Mouse (Mus musculus): ENCODE measurements around the gene Def8.

The Def8 gene

DNA sequence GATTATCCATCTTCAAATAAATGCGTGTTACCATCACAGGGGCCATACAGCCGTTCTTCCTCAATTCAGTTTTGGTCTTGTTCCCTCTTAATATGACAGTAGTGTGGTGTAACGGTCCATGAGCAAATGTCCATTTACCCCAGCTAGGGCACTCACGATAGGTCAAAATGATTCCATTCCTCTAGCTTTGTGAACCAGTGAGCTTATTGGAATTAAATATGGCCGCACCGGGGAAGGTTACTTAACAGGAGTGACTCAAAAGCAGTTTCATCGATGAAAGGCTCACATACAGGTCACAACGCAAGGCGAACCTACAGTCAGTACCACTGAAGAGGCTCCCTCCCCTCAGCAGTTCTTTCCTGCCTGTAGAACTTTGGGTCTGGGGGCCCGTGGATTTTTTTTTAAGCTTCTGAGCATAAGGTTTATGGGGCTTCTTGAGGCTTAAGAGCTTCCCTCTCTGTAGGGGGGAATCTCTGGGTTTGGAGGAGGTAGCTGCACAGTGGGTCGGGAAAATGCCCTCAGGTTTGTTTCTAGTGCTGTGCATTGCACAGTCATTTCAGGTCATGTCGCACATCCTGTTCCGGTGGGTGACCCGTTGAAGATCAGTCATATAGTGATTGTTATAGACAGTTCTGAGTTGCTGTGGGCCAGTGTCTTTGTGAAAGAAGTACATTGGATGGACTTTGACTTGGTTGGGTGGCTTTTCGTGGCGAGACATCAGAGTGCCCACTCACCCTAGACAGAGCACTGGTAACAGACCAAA is 55.3 kb downstream of the Def8 start:
- no peak for DNase-seq (ENCODE audit: low spot score in 2 of 2)

DNA sequence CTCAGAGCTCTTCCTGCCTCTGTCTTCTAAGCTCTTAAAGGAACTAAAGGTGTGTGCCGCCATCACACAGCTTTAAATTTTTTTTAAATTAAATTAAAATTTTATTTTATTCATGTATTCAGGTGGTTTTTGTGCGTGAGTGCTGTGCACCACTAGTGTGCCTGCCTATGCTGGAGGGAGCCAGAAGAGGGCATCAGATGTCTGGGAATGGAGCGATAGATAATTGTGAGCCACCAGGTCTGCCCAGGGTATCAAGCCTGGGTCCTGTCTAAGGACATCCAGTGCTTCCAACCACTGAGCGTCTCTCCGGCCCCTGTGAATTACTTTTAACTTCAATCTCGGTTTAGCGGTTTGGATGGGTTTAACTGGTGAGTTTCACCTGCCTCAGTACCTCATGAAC is 59.3 kb downstream of the Def8 start:
- DNase-seq (ENCODE audit: low spot score in 2 of 2), result no peak

DNA sequence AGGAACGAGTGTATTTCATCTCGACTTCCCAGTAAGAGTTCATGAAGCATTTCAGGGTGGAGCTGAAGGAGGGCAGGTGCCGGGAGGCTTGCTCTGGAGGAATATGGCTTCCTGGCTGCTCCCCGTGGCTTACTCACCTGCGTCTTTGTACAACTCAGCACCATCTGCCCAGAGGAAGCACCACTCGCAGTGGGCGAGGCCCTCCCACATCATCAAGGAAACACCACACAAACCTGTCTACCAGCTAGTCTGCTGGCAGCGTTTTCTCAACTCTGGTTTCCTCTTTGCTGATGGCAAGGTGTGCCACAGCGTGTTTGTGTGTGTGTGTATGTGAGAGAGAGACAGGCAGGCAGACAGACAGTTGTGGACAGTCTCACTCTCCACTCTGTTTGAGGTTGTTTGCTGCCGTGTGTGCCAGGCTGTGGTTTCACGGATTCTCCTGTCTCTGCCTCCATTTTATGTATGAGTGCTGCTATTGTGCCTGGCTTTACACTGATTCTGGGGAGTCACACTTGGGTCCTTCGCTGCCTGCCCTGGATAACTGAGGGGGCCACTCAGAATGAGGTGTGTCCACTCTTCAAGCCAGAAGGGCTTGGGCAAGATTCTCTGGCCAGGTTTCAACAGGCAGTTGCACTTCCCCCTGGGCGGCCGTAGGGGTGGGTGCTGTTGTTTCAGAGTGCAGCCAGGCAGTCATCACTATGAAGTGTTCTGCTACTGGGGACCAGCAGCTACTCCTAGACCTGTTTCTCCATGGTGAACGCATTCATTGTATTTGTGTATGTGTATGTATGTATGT is 68.2 kb downstream of the Def8 start:
- no peak for DNase-seq (ENCODE audit: low spot score in 2 of 2)

DNA sequence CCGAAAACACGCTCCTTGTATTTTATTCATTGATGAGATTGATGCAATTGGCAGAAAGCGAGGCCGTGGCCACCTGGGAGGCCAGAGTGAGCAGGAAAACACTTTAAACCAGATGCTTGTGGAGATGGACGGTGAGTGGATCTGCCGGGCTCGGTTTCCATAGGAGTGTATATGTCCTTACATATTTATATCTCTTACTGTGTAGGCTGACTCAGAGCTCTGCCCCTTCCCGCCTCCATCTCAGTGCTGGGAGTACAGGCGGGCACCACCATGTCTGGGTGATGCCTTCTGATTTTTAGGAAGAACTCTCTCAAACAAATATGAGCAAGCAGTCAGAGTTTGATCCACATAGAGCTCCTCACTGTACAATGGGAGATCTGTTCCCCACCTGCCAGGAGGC is 69.6 kb downstream of the Def8 start:
- DNase-seq (ENCODE audit: low spot score in 2 of 2), result no peak

DNA sequence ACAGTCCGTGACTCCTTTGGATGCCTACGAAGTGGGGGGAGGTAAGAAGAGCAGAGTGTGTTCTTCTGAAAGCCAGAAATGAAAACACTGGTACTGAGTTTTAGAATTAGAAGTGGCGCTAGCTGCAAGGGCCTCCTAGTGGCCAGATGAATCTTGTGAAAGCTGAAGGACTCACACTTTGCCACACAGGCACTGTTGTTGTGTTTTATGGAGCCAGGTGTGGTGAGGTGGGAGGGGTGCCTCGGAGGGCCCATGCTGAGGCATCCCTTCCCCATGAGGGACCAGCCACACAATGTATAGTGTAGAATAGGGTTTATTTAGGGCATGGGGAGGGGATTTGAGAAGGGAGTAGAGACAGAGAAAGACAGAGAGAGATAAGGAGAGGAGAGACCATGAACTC is 74.4 kb downstream of the Def8 start:
- DNase-seq (ENCODE audit: low spot score in 2 of 2), result no peak

DNA sequence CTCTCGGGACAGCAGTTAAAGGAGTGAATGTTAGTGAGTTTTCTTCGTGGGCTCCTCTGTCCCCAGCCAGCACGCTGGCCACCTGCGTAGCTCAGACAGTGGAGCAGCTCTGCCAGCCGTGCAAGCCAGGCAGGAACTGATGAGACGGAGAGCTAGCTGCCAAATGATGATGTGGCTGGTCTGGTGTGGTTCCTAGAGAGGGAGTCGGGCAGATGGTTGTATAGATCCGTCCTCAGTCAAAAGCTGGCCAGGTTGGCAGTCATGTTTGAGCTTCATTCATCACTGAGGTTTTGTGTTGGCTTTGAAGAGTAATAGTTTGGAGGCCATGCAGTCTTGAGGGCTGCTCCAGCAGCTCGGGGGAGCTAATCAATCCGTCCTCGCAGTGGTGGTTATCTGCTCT is 75.6 kb downstream of the Def8 start:
- DNase-seq (ENCODE audit: low spot score in 2 of 2), result no peak

DNA sequence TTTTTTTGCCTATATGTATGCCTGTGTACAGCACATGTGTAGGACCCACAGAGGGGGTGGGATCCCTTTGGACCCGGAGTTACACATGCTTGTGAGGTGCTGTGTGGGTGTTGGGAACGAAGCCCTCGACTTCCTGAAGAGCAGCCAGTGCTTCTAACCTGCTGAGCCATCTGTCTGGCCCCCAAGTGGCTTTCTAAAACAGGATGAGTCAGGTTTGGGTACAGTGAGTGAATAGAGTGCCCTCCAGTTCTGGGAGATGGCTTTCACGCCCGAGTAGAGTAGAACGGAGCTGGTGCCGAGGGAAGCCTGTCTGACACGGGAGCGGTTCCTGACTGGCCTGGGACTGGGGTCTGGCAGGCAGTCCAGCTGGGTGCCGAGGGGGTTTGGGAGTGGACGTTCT is 76.2 kb downstream of the Def8 start:
- DNase-seq (ENCODE audit: low spot score in 2 of 2), result no peak

DNA sequence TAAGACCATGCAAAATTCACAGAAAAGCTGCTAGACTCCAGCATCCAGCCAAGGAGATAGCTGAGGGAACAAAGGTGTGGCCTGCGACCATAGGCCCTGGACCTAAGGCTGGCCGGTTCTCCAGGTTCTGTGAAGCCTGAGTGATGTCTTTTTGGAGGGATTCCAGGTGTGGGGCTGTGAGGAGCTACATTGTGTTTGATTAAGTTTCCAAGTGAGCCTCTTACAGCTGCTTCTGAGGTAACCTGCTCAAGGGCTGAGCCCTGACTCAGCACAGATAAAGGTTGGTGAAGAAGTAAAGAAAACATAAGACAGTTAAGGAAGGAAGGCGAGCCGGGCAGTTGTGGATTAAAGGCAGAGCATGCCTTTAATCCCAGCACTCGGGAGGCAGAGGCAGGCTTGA is 78.9 kb downstream of the Def8 start:
- DNase-seq (ENCODE audit: low spot score in 2 of 2), result no peak

DNA sequence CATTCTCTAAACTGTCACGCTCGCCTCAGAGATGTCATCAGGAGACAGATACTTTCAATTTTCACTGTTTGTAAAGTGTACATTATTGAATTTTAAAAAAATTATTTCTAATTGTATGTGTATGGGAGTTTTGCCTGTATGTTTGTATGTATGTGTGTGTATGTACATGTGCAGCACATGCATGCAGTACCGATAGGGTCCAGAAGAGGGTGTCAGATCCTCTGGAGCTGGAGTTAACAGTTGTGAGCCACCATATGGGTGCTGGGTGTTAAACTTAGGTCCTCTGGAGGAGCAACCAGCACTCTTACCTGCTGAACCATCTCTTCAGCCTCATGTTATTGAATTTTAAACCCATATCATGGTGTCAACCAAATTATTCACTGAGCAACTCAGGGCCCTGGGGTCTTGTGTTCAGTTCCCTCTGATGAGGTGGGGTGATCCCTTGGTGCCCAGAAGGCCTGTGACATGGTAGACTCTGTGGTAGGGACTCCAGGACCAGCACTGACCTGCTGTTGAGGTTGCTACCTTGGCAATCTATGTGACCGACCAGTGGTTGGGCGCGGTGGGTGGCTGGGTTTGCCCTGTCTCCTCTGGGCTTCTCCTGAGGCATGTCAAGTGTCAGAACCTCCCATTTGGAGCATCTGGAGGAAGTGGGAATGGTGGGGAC is 80.6 kb downstream of the Def8 start:
- no peak for DNase-seq (ENCODE audit: low spot score in 2 of 2)

DNA sequence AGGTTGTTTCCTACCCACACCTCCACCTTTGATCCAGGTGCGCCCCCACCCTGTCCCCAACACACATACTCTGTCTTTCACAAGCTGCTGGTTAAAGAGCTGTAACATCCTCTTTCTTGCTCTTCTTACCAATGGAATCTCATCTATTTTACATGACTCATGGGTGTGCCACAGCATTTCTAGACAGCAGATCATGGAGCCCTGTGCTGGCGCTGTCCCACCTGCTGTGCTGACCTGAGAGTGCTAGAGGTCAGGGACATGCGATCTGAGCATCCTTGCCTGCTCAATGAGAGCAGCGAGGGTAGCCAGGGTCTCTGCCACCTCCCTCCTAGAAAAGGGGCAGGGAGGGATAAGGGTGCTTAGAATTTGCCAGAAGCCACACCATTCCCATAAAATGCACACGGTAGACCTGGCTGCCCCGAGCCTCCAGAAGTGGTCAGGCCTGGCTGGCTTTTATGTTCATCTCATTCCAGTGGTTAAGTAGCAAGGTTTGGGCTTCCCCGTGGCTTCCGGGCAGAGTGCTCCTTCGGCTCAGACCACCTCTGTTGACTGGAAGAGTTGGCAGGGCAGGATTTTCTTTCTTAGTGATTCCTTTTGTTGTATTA is 81.4 kb downstream of the Def8 start:
- no peak for DNase-seq (ENCODE audit: low spot score in 2 of 2)

DNA sequence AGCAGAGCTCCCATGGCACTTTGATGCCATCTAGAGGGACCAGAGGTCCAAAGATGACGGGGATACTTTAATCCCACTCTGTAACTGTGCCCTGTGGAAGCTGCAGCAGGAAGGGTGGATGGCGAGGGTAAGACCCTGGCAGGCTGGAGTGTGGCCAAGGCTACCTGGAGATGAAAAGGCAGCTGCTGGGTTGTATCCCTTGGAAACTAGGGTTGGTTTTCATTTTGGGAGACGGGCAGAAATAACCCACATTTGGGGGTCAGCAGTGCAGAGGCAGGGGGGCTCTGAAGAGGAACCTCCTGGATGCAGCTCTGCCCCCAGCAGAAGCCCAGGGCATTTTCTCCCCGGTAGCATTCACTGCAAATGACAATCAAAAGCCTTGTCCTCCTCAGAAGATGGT is 81.9 kb downstream of the Def8 start:
- DNase-seq (ENCODE audit: low spot score in 2 of 2), result no peak

DNA sequence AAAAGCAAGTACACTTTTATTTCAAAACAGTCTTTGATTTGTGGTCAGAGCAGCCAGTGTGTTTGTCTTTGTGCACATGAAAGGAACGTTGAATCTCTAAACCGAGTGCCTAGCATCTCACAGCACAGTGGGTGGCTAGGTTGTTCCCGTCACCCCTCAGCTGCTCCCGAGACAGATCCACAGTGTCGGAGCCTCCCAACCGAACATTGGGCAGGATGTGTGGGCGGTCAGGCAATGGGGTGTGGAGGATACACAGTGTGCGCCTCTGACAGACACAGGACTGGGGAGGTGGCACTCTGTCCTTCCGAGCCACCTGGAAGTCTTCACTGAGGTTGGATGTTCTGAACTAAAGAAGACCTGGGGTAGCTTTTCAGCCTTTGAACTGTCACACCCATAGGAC is 82.4 kb downstream of the Def8 start:
- no peak for DNase-seq (ENCODE audit: low spot score in 2 of 2)

DNA sequence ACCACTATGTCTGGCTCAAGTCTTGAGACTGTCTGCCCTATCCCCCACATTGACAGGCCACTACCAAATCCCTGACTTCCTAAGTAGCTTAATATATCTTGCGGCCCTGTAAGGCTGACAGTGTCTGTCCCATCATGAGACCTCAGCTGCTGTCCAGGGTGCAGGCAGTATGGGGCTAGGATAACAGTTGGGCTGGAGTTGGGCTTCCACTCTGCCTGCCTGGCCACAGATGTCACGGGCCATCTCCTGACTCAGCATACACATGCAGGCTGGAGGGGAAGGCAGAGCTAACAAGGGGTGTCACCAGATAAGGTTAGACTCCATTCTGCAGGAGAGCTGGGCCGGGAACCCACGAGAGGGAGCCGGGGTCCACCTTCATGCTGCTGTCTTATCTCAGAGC is 83.8 kb downstream of the Def8 start:
- DNase-seq (ENCODE audit: low spot score in 2 of 2), result no peak

DNA sequence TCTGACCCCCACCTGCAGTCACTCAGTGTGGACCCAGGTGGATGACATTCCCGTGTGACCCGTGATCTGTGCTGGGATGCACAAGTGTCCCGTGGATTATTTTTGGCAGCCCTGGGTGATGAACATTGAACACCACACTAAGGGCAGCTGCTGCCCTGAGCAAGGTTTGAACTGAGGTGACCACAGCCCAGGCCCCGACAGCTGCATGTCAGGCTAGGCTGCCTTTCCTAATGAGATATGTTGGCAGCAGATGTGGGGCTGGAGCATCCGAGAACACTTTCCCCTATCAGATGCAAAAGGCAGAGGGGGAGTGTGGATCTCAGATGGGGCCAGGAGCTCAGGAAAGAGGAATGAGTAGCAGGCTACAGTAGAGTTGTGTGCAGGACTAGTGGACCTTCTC is 87.5 kb downstream of the Def8 start:
- DNase-seq (ENCODE audit: low spot score in 2 of 2), result no peak
